Mouse (Mus musculus): Measurements from ENCODE around the gene Mrpl55.

DNA sequence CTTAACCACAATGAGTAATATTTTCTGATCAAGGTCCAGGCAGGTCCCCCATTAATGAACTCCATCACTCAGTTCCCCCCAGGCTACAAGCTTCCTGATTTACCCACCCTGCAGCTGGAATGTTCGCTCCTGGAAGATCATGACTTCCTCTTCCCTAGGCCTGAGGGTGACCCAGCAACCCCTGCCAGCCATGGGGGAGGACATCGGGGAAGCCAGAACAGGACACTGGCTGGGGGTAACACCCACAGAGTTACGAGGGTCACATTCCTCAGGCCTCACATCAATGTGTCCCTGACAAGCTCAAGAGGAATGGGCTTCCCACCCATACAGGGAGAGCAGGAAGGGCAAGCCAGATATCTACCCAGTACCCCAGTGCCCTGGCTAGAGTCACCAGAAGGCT, 32.5 kb upstream of the Mrpl55 start:
- TF ChIP-seq CTCF (IDR thresholded peaks at IDR 0.05; ENCODE audit: extremely low read depth, insufficient read length, insufficient replicate concordance, low read depth, low read length) = no peak
- no peak for TF ChIP-seq POLR2A (IDR thresholded peaks at IDR 0.05; ENCODE audit: low read depth, low read length)

All from small intestine, adult 2 months (tissue).